ENCODE assay signal across 21 mouse cellular contexts in genomic region chr13:112130774-112131173, GRCm38 (mm10).
"Had no signal": no experiment of that assay in that cellular context is flagged by ENCODE, and none has a peak within 500 bp of the region (broad histone marks: within the 10 kb centered on the region; RNA-seq: fewer than 3 reads in every experiment).

No protein-coding gene starts in this region.

- H3K27ac ChIP-seq: limb, embryonic 12.5 days; limb, embryonic 15.5 days; liver, embryonic 14.5 days; lung, embryonic 15.5 days; macrophage; midbrain, embryonic 12.5 days; midbrain, embryonic 15.5 days; neural tube, embryonic 12.5 days; neural tube, embryonic 15.5 days; stomach, postnatal 0 days had no signal

- H3K4me2 ChIP-seq: limb, embryonic 12.5 days; limb, embryonic 15.5 days; lung, embryonic 15.5 days; midbrain, embryonic 12.5 days; midbrain, embryonic 15.5 days; neural tube, embryonic 12.5 days; neural tube, embryonic 15.5 days had no signal

- H3K27me3 ChIP-seq: limb, embryonic 15.5 days; lung, embryonic 15.5 days; midbrain, embryonic 12.5 days; midbrain, embryonic 15.5 days; neural tube, embryonic 12.5 days; neural tube, embryonic 15.5 days had no signal

- H3K4me1 ChIP-seq: midbrain, embryonic 12.5 days; midbrain, embryonic 15.5 days had no signal

- H3K9ac ChIP-seq: limb, embryonic 12.5 days; limb, embryonic 15.5 days; liver, embryonic 14.5 days; lung, embryonic 15.5 days; midbrain, embryonic 12.5 days; midbrain, embryonic 15.5 days; neural tube, embryonic 12.5 days; neural tube, embryonic 15.5 days had no signal

- ATAC-seq: intestine, embryonic 16.5 days; midbrain, embryonic 15.5 days had no signal

- H3K4me3 ChIP-seq: limb, embryonic 12.5 days; limb, embryonic 15.5 days; lung, embryonic 15.5 days; midbrain, embryonic 12.5 days; midbrain, embryonic 15.5 days; neural tube, embryonic 12.5 days; neural tube, embryonic 15.5 days had no signal

- H3K36me3 ChIP-seq: limb, embryonic 12.5 days; limb, embryonic 15.5 days; lung, embryonic 15.5 days; midbrain, embryonic 12.5 days; midbrain, embryonic 15.5 days; neural tube, embryonic 12.5 days; neural tube, embryonic 15.5 days had no signal

- DNase-seq: kidney, adult 18-20 months; kidney, postnatal 10 days; kidney, postnatal 36 days; left cerebral cortex, postnatal 4 days; right cerebral cortex, adult 18-20 months; right cerebral cortex, postnatal 14 days; right cerebral cortex, postnatal 4 days; thymus, adult 2 months; thymus, postnatal 14 days; thymus, postnatal 4 days had no signal

- H3K9me3 ChIP-seq: limb, embryonic 12.5 days; limb, embryonic 15.5 days; lung, embryonic 15.5 days; midbrain, embryonic 12.5 days; midbrain, embryonic 15.5 days; neural tube, embryonic 12.5 days; neural tube, embryonic 15.5 days had no signal
